Mouse (Mus musculus): ENCODE results near the gene Prdm4.

Gene Prdm4

DNA sequence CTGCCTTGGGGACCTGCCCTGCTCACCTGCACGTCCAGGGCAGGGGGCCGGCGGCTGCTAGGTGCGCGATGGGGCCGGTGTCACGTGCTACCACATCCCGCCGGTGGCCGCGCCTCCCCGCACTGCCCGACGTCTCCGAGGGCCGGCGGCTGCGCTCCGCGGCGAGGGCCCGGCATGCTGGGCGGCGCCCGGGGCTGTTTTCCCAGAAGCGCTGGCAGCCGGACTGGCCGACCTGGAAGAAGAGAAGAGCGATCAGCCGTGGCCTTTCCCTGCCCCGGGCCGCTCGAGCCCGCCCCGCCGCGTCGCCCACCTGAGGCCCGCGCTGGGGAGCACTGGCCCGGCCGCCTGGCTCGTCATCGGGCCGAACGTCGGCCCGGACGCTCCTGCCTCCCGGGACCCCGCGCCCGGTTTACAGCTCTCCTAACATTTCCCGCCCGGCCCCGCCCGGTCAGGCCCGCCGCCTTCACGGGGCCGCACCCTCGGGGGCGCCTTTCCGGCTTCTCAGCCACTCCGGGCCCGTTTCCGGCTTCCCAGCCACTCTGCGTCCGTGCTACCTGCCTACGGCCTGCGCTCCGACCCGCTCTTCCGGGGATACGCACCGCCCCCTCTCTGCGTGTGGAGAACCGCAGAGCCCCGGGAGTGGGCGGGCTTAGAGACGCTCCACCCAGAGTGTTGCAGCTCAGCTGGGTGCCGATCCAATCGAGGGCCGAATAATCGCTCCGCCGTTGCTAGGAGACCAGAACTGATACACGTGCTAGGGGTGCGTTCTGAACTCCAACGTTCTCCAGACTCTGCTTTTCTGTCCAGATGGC lies at the start of gene Prdm4:
Gene Prdm4, minus strand, starts transcription at position 645 of the 812 bp plus-strand sequence.
- peak; percentile 99 for DNase-seq (ENCODE audit: low read depth, low spot score)

DNA sequence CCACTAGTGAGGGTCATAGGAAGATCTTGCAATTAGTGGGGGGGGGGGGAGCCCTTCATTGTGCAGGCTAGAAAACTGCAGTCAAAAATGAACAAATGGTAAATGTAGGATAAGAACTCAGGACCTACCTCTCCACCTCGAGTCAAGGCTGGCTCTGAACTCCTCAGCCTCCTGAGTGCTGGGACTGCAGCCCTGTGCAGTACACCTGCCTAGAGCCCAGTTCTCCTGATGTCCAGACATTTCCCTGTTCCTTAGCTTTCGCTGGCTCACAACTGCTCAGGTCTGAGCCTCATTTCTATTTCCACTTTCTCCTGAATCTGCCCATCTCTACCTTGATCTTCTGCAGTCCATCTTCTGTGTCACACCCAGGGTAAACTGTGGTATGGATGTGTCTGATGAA lies 49.5 kb upstream of the Prdm4 start:
- no peak for DNase-seq (ENCODE audit: low read depth, low spot score)

DNA sequence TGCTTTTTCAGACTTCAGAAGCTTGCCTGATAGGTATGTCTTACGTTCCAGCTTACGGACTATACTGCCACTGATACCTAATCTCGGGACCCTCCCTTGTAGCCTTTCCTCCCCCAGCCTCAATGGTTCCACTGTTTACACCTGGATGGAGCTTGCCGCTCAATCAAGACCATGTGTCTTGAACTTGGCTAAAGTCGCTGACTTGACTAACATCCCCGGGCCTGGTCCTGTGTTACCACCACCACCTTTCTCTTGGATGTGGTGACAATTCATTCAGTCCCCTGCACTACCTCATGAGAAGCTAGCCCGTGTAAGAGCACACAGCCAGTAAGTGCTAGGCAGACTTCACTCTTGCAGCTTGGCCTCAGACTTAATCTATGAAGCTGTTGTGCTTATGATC lies 47.4 kb upstream of the Prdm4 start:
- DNase-seq (ENCODE audit: low read depth, low spot score) = no peak

DNA sequence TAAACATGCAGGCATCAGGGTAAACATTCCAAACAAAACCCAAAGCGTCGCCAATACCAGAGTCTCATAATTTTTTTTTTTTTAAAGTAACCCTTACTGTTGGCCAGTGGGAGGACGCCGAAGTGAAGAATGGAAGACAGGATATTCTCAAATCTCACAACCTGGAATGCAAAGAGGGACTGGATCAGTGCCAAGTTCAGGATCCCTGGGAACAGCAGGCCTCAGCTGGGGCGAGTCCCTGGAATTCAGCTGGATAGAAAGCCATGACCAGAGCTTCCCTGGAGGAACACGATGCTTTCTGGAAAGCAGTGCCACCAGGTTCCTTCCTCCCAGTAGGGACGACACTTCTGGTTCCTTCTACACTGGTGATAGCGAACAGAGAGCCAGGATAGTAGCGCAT lies 46.0 kb upstream of the Prdm4 start:
- DNase-seq (ENCODE audit: low read depth, low spot score) = no peak

DNA sequence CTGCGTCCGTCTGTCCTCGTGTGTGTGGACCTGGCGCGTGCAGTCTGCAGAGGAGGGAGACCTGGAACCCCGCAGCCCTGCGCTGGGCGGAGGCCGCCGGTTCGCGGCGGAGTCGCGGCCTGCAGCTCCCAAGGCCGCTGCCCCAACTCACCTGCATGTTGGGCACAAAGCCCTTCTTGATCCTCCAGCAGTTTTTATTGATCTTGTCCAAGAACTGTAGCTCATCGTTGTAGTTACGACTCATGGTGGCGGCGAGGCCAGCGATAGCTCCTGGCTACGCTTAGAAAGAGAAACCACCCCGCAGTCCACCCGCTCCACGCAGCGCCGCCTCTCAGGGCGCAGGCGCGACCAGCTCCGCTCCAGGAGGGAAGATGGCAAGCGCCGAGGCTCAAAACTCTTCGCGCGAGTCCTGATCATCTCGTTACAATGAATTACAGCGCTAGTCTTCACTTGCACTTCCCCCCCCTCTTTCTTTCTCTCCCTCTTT lies 40.6 kb upstream of the Prdm4 start, which contains the start of gene Rtcb:
Gene Rtcb, minus strand, starts transcription at position 360 of the 487 bp plus-strand sequence.
- peak; percentile 91 for DNase-seq (ENCODE audit: low read depth, low spot score)

DNA sequence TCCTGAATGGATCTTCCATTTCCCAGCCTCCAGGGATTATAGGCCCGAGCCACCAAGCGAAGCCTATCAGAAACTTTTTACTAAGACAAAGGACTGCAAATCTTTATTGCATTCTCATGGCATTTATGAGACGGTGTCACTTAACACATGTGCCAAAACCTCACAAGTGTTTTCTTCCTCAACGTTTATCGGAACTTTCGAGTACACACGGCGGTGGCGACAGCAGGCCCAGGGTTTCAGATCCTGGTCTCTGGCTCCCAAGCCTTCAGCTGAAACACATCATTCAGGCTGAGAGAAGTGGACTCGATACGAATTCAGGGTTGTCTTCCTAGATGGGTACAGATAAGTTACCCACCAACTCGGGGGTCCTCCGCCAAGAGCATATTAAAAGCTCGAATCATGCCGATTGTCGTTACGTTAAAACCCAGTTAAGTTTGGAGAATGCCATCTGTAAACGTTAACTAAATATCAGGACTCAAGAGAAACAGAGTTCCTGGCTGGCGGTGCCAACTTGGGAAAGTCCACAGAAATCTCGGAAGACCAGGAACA lies 40.0 kb upstream of the Prdm4 start:
- DNase-seq (ENCODE audit: low read depth, low spot score) = no peak

DNA sequence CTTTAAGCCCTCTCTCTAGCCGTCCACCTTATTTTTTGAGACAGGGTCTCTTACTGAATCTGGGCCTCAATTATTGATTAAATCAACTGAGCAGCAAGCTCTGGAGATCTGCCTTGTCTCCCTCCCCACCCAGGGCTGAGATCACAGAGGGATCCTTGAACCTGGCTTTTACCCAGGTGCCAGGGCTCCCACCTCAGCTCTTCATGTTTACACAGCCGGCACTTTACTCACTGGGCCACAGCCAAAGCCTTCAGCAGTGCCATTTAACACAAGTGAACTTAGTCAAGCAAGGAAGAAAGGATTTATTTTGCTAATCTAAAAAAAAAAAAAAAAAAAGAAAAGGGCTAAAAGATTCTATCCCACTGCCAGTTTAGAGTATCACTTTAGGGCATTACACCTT lies 37.5 kb upstream of the Prdm4 start:
- DNase-seq (ENCODE audit: low read depth, low spot score) = no peak

DNA sequence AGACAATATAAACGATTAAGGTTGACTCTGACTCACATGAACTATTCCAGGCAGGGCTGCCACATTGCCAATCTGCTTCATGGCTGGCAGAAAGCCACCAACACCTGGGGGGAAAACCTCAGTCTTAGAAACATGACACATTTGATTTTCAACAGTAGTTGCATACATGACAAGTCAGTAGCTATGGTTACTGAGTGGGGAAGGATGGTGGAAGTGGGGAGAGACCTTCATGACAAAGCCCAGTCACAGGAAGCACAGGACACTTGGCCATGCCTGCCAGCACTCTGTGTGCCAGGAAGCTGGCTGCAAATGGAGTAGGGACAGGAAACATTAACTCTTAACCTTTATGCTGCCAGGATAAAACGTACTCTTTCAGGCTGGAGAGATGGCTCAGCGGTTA lies 36.5 kb upstream of the Prdm4 start:
- no peak for DNase-seq (ENCODE audit: low read depth, low spot score)

DNA sequence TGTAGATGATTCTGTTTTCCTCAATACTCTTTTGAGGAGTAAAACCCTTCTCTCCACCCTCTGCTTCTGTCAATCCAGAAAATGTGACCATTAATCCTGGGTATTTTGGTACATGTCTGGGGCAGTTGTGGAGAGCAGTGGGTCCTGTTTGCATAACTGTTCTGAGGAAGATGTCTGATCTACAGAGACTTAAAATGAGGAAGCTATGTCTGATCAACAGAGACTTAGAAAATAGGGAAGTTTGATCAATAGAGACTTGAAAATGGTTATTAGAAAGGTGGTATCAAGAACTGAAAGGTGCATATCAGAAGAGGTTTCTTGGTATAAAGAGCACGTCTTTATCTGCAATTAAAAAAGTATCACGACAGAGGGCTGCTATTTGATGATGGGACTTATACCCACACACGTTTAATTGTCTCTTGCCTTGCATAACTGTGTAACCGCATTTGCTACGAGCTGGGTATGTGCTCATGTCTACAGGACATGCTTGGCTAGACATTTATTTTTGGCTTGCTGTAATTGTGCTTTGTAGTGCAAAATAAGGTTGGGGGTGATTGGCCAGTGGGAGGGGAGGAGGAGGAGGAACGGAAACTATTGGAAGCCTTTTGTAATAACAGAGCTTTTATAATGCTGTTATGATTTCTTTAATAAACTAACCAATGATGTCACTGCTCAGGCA lies 35.0 kb upstream of the Prdm4 start:
- DNase-seq (ENCODE audit: low read depth, low spot score) = no peak

DNA sequence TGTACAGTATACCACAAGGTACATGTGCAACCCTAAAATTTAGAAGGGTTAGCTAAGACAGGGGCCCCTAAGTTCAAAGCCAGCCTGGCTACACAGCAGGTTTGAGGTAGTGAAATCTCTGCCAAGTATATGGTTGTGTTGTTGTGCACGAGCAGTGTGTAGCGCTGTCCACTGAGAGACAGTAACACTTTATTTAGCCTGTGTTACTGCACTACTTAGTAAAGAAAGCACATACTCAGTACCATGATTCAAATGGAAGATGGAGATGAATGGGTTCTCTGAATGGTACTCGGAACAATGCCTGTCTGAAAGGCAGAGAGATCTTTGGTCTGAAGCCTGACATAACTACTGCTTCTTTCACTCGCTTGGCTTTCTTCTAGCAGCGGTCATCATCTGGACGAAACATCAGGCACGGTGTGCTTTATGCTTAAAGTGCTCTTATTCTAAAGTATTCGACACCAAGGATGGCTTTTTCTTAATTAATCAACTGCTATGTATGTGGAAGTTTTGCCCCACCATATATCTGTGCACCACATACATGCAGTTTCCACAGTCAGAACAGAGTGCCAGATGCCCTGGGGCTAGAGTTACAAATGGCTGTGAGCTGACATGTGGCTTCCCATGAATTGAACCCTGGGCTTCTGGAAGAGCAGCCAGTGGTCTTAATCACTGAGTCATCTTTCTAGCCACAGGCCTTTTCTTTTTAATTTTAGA lies 31.7 kb upstream of the Prdm4 start:
- DNase-seq (ENCODE audit: low read depth, low spot score) = no peak

DNA sequence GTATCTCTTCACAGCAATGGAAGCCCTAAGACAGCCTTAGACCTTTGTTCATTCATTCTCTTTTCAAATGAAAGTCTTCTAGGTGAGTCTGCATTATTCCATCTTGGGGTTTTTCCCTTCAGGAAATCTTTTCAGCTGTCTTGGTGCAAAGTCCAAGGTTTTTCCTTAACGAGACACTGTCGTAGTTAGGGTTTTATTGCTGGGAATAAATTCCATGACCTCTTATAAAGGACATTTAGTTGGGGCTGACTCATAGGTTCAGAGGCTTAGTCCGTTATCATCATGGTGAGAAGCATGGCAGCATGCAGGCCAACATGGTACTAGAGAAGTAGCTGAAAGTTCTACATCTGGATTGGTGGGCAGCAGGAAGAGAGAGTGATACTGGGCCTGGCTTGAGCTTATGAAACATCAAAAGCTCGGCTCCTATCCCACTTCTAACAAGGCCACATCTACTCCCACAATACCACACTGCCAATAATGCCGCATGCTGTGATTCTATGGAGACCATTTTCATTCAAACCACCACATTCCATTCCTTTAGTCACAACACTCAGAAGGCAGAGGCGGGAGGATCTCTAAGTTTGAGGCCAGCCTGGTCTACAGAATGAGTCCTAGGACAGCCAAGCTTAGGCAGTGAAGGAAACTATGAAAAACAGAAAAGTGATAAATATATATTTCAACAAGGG lies 19.5 kb upstream of the Prdm4 start:
- DNase-seq (ENCODE audit: low read depth, low spot score) = no peak

DNA sequence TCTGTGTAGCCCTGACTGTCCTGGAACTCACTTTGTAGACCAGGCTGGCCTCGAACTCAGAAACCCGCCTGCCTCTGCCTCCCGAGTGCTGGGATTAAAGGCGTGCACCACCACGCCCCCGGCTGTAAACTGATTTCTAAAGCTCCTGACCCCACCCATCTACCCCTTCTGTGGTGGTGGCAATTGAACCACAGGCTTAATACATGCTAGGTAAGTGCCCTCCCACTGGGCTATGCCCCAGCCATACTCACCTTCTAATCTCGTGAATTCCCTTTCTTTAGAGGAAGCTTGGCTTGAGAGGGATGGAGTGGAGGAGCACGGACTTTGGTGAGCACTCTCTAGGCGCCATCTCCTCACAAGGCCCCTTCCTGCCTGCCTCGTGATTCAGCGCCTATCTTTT lies 13.0 kb upstream of the Prdm4 start:
- no peak for DNase-seq (ENCODE audit: low read depth, low spot score)

DNA sequence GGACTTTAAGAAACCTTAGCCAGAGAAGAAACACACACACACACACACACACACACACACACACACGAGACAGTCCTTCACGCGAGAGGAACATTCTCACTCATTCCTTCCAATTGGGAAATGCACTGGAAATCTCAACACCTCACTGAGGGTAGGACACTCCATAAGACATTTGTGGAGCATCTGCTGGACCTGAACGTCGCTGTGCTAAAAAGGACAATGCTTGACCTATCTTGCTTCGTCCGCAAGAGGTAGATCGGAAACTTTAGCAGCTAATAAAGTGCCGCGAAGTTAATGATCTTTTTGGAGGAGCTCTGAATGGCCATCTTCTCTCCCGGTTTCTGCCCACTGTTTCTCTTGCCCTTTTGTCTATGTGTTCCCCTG lies 12.3 kb upstream of the Prdm4 start:
- no peak for DNase-seq (ENCODE audit: low read depth, low spot score)

DNA sequence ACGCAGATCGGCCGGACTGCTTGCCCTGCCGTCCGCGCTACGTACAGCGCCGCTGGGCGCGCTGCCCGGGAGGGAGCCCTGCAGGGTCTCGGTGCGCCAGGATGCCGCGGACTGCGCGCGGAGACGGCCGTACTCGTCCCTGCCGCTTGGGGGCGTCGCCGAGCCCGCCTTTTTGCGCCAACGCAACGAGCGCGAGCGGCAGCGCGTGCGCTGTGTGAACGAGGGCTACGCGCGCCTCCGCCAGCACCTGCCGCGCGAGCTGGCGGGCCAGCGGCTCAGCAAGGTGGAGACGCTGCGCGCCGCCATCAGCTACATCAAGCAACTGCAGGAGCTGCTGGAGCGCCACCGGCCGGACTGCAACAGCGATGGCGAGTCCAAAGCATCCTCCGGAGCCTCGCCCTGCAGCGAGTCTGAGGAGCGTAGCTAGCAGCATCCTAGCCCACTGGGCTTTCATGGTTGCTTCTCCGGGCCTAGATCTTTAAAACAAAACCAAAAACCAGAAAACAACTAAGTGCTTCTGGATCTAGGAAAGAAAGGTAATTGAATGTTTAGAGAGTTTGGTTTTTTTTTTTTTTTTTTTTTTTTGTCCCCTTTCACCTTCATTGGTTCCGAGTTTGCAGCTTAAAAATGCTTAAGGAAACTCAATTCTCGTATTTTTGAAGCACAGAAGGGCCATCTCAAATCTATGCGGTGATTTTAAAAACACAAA lies 11.7 kb upstream of the Prdm4 start:
- DNase-seq (ENCODE audit: low read depth, low spot score) = peak; percentile 79

DNA sequence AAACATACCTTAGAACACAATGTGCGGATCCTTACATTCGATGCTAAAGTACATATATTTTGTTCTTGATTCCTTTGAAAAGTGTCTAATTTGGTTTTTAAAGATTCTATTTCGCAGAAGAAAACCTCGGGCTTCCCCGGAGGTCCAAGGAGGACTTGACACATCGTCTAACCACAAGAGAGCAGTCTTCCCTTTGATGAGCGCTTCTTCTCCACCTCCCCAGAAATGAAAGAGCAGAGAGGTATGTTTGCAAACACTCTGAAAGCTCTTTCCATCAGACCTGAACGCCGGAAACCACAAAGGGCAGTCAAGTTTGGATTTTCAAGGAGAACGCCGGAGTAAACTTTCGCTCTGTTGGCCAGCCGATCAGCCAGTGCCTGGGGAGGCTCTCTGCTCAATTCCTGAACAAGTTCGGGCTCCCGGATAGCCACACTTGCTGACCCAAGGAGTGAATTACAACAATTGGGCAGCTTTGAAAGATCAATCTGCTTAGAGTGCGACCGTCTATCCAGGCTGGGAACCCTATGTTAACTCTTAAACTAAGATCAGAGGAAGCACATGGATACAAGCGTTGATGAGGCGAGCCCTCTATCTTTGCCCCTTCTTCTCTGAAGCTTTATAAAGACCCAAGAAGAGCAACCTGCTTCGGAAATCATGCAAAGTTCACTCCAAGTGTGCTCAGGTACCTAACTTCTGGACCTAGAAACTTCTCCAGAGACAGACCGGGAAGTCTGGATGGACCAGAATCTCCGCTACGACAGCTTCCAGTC lies 10.9 kb upstream of the Prdm4 start, which contains the start of gene Ascl4:
Gene Ascl4, plus strand, starts transcription at position 6 of the 770 bp plus-strand sequence.
- no peak for DNase-seq (ENCODE audit: low read depth, low spot score)

DNA sequence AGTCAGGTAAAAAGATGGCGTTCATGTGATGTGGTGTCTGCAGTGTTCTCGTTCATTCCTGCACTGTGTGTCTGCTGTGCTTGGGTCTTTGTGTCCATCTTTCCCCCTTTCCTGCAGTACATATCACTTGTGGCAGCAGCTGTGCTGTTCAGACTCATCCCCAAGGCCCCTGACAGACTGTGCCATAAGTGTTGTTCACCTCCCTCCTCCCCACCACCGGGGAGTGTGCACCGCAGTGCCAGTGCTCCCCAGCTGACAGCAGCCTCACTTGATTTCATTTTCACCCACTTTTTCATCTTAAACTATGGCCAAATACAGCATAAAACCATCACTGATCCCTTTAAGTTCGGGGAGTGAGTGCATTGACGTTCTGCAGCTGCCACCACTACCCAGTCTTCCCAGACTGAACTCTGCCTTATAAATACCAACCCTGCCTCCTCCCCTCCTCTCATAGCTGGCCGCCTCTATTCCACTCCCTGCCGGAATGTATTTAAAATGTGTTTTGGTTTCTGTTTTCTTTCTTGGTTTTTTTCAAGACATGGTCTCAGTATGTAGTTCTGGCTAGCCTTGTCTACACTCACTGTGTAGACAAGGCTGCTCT lies 37.0 kb downstream of the Prdm4 start:
- DNase-seq (ENCODE audit: low read depth, low spot score) = no peak

DNA sequence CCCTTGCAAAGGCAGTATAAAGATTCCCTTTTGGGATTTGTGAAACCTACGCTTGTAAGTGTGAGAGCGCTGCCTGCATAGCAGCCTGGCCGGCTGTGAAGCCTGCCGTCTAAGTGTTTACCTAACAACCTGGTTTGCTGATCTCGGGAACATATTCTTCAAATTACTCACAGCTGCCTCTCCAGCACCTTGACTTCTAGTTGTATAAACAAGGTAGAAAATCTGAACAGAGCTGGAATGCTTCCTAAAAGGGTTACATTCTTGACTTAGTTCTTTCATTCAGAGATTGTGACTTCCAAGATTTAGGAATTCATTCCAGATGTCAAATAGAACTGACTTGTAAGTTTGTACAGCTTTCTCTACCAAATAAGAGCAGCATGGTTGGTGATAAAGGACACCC lies 41.1 kb downstream of the Prdm4 start:
- no peak for DNase-seq (ENCODE audit: low read depth, low spot score)

DNA sequence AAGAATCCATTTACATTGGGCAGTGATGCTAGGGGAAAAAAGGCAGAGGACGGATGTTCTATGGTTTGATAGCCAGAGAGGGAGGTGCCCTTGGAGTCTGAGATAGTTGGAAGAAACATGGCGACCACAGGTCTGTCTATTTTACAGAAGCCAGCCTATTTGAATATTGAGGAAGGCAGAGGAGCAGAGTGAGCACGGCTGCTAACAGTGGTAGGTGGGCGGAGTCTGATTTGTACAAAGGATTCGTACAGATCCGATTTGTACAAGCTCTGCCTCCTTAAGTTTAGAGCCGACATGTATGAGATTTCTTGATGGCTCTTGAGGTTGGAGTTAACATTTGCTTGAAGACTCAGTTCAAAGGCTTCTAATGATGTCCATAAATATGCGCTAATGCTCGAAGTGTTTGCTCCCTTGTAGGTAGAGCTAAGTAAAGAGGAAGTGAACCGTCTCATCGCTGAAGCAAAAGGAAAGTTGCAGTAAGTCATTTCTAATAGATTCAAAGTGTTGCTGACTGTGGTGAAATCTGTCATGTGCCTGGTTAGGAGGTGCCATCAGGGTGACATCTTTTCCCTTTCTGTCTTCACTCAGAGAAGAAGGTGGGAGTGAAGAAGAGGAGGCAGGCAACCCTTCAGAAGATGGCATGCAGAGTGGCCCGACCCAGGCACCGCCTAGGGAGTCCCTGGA lies 42.9 kb downstream of the Prdm4 start:
- no peak for DNase-seq (ENCODE audit: low read depth, low spot score)

DNA sequence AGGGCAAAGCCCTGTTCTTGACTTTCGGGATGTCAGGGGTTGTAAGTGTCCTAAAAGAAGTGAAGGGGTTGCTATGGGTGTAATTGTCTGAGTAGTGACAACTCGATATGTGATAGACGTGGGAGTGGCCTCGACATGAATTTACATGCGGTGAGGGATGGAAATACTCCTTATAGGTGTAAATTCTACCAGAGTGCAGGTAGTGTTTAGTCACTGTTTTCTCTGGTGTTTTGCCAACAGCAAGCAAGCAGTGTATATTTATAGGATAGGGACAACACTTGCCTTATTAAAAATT lies 44.5 kb downstream of the Prdm4 start:
- no peak for DNase-seq (ENCODE audit: low read depth, low spot score)

All from telencephalon, adult 2 months (tissue).